Mouse (Mus musculus): ENCODE data around the gene Rnf185.

The Rnf185 gene

DNA sequence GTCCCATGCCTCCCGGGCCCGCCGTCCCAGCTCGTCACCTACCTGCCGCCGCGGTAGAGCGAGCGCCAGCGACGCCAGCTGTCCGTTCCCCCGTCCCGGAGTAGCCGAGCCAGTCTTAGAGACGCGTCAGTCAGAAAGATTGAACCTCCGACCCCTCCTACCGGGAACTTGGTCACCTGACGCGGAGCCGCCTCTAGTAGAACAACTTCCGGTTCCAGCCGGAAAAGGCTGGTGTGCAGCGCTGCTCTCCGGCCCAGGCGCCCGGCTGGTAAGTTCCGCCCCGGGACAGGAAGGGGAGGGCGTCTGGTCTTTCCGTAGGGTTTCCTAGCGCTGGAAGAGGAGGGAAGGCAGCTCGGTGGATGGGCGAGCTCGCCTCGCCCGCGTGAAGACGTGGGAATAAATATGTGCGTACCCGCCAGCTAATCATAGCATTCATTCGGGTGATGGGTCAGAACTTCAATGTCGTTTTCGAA, at the start of gene Rnf185:
Gene Rnf185 (minus strand): TSS at position 197 of the 473 bp plus-strand sequence.
- peak; percentile 86 for DNase-seq (ENCODE audit: low spot score)

DNA sequence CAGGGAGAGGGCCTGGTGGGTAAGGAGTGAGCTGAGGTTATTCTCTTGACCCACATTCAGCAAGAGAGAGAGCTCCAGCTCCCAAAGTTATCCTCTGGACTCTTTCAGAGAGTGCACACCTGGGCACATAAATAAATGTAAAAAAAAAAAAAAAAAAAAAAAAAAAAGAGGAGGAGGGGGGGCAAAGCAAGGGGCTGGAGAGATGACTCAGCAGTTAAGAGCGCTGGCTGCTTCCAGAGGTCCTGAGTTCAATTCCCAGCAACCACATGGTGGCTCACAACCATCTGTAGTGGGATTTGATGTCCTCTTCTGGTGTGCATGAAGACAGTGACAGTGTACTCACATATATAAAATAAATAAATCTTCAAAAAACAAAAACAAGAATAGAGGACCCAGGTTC, 45.1 kb upstream of the Rnf185 start:
- no peak for DNase-seq (ENCODE audit: low spot score)

DNA sequence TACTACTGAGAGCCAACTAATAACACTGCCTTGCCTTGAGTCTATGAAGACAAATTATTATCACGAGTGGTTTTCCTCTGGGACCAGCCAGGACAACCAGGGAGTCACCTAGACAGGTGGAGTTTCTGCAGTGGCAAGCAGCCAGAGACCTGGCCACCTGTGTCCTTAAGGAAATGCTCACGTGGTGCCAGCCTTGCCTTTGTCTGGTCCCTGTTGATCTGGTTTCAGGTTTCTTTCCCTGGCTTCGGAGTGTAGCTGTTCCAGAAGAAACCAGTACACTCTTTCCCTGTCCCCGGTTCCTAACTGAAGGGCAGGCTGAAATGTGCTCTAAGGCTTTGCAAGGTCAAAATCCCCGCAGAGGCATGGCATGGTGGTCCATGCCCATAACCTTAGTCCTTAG, 44.6 kb upstream of the Rnf185 start:
- DNase-seq (ENCODE audit: low spot score), result no peak

DNA sequence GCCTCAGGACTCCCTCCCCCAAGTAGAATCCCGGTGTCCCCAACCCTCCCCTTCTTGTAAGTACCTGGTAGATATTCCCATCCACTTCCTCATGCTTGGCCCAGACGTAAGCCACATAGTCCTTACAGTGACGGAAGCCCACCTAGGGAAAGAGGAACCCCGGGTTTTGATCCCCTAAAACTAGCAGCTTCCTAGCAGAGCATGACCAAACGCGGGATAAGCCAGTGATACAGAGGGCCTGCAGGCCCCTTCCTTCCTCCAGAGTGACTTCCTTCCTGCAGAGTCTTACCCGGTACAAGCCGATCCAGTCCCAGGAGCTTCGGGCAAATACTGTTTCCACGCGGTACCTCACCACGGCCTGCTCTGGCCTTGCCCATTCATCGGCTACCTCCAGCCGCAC, 43.3 kb upstream of the Rnf185 start:
- no peak for DNase-seq (ENCODE audit: low spot score)

DNA sequence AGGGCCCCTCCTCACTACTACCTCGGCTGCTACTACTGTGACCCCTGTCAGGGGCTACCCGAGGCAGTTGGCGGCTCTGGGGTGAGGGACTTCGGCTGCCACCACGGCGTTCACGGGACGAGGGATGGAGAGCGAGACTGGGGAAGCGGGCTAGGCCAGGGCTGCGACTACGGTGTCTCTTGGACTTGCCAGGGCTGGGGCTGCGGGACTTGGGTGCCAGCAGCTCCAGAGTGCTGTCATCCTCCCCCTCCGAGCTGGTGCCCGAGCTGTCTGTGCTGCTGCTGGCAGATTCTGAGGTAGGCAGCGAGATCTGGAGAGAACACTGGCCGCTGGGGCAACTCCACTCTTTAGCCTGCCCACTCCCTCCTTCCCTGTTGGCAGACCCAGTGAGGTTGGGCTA, 42.7 kb upstream of the Rnf185 start:
- DNase-seq (ENCODE audit: low spot score), result no peak

DNA sequence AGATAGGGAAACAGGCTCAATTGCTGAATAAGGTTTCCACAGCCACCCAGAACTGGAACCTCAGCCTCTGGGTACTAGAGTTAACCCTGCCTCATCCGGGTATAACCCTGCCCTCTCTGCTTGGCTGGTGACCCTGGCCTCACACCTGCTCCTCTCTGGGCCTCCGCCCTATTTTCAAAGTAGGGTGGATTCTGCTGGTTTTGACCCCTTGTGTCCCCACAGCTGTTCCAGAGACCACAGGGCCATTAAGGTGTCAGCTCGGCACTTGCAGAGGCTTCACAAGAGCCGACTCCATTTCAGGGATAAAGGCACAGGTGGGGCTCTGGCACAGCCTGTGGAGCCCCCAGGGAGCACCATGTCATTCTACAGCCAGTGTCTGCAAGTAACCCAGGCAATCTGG, 40.6 kb upstream of the Rnf185 start:
- DNase-seq (ENCODE audit: low spot score), result no peak

DNA sequence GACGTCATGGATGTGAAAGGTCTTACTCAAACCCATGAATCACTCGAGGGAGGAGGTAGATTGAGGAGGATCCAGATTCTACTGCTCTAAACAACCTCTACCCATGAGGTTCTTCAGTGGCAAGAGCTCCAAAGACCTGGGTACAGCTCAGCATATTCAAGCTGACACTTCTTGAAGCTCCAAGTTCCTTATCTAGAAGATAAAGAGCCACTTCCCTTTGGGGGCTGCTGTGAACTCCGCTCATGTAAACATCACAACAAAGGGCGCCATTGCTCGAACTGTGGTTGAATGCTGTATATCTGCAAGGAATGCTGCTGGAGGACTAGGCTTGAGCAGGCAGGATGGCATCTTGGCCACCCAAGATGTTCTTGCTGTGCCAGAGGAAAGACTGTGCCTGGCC, 36.9 kb upstream of the Rnf185 start:
- no peak for DNase-seq (ENCODE audit: low spot score)

DNA sequence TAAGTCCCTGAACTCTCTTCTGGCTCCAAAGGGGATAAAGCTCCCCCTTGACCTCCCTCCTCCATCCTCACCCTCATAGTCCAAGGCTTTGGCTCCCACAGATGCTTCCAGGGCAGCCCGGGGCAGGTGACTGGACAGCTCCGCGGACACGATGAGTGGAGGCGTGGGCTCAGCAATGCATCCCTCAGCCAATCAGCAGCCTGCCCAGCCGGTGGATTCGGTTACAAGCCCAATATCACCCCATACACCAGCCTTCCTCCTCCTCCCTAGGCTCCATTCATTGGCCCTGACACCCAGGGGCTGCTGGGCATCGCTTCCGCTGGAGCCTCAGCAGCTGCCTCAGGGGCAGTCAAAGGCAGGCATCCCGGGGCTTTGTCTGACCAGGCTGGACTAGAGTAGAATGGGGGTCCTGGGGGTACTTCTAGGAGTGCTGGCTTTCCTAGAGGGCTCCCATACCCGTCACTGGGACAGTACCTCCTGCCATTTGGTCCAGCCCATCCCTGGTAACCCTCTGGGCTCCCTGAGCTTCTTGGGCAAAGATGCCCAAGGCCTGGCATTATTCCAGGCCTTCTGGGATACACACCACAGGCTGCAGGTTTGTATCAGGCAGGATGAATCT, 35.9 kb upstream of the Rnf185 start, which contains the start of gene Pla2g3:
Gene Pla2g3 (plus strand): TSS at position 333 of the 619 bp plus-strand sequence.
- DNase-seq (ENCODE audit: low spot score), result no peak

DNA sequence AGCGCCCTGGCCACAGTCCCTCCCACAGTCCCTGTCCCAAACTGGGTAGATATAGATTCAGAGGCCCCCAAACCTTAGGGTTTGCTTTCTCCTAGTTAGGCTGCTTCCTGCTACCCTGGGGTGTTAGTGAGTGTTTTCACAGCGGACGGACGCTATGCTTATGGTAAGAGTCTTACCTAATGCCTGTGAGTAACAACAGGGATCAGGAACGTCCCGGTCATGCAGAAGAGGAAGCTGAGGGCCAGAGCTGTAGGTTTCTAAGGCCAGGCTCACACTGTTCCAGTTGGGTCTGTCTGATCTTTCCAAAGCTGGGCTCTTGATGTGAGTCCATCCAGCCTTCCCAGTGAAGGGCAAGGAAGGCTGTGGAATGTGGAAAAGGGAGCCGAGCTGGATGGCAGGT, 34.2 kb upstream of the Rnf185 start:
- no peak for DNase-seq (ENCODE audit: low spot score)

DNA sequence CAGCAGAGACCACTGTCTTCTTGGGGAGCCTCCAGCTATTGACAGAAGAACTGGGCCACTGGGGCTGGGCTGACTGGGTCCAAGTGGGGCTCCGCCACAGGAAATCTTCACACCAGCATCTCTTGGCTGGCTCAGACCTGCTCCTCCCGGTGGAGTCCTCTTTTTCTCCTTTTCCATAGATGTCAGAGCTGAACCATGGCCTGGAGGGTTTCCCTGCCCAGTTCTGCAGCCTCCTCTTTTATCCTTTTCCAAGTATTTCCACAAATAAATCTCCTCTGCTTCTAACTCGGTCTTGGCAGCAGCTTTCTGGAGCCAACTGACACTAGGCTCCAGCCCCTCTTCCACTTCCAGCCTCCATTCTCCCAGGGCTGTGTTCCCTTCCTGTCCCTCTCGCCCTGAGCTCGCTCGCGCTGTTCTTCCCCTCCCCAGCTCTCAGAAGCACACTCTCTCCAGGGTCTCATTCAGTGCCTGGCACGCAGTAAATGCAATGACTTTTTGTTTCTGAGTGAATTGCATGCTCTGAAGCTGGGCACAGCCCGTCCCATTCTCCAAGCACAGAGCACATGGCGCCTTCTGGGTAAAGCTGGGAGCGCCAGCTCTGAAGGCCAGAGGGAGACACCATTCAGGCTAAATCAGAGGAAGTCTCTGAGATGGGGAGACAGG, 31.9 kb upstream of the Rnf185 start:
- no peak for DNase-seq (ENCODE audit: low spot score)

DNA sequence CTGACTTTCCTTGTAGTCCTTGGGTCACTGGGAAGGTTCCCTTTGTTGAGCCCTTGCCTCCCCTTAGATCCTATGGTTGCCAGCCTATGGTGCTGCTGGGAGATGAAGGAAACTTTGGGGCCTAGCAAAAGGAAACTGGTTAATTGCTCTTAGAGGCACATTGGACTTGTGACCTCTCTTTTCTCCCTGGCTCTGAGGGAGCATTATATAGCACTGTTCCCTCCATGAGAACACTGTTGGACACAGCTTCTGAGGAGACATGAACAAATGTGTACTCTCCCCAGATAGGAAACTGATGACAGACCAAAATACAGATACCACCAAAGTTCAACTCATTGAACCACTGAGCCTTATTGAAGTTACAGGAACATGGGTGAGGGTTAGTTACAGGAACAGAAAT, 23.3 kb upstream of the Rnf185 start:
- DNase-seq (ENCODE audit: low spot score), result no peak

DNA sequence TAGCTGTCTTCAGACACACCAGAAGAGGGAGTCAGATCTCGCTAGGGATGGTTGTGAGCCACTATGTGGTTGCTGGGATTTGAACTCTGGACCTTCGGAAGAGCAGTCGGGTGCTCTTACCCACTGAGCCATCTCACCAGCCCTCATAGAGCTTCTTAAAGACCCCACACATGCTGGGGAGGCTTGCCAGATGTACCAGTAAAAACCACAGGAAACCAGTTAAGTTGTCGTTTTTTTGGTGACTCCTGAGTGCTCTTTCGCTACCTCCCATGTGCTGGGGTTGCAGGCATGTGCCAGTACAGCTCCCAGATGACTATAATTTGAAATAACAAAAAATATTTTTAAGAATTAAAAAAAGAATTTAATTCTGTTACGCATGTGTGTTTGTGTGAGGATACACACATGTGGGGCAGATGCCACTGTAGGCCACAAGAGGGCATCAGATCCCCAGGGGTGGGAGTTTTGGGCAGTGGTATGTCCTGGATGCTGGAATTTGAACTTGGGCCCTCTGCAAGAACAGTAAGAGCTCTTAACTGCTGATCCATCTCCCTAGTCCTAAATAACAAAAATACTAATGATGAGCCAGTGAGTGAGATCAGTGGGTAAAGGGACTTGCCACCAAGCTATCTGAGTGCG, 22.4 kb upstream of the Rnf185 start:
- no peak for DNase-seq (ENCODE audit: low spot score)

DNA sequence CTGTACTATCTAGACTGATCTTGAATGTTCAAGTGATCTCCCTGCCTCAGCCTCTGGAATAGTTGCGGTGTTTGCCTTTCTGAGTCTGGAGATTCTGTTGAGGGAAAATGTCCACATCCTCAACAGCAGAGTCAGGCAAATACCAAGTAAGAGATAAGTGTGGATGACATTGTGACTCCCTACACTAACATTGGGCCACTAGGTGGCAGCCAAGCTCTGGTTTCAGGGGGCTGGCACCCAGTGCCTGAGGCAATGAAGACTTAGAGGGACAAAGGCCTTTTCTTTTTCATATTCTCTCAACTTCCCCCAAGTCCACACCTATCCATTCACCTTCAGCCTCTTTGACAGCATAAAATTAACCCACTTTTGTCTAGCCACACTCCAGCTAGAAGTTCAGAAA, 20.3 kb upstream of the Rnf185 start:
- peak; percentile 46 for DNase-seq (ENCODE audit: low spot score)

DNA sequence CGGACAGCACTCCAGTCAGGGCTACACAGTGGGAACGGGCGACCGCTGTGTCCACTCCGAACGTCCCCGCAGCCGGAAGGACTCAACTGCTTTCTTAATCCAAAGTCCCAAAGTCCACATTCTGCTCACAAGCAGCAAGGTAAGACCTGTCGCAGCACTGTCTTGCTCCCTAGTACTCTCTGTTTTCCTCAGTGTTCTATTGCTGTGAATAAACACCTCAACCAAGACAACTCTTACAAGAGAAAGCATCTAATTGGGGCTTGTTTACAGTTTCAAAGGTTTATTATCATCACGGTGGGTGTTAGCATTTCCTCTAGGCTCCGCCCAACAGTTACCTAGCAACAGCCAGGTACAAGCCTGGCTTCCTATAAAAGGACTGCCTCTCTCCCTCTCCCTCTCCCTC, 19.3 kb upstream of the Rnf185 start:
- DNase-seq (ENCODE audit: low spot score), result no peak

DNA sequence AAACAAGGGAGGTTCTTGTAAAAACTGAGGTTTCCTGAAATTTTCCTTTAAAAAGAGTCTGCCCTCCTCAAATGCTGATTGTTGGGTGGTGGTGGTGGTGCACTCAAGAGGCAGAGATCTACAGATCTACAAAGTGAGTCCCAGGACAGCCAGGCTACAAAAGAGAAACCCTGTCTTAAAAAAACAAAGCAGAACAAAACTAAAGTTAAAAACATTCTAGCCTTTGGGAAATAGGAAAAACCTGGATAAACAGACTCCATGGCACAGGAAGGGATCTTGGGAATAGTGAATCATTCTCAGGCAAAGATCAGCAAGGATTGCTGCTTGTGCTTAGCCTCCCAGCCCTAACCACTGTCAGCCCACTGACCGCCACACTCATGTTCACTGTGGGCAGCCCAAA, 10.7 kb upstream of the Rnf185 start:
- DNase-seq (ENCODE audit: low spot score), result no peak

DNA sequence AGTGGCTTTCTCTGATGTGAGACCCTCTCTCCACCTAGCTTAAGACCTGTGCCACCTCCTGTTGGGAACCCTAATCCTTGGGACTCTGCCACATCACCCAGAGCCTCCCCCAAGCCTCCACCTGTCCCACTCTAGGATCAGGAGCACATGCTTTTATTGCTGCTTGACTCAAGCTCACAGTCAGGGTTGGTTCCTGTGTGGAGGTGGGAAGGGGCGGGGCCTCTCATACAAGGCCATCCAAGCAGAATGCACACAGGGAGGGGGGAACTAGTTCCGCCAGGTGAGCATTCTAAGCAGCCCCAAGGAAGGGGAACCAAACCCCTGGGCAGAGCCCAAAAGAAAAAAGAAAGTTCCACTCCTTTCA, 6.9 kb upstream of the Rnf185 start:
- no peak for DNase-seq (ENCODE audit: low spot score)

DNA sequence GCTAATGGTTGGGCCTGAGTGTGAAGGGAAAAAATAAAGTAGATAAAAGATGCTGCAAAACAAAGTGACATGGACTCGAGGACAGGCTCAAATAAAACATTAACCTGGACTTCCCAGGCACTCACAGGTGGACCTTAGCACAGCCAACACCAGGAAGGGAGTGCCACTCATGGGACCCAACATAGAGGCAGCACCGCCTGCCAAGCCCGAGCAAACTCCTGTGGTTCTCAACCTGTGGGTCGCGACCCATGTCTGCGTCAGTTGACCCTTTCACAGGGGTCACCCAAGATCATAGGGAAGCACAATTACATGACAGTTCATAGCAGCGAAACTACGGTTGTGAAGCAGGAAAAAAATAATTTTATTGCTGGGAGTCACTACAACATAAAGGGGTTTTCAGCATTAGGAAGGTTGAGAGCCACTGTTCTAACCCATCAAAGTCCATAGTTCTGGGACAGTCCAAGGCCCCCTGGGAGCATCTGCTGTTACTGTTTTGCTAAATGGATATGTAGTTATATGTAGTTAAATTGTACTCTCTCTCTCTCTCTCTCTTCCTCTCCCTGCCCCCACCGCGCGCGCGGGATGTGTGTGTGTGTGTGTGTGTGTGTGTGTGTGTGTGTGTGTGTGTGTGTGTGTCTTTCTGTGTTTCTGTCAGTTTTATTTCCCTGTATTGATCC, 6.4 kb upstream of the Rnf185 start:
- no peak for DNase-seq (ENCODE audit: low spot score)

DNA sequence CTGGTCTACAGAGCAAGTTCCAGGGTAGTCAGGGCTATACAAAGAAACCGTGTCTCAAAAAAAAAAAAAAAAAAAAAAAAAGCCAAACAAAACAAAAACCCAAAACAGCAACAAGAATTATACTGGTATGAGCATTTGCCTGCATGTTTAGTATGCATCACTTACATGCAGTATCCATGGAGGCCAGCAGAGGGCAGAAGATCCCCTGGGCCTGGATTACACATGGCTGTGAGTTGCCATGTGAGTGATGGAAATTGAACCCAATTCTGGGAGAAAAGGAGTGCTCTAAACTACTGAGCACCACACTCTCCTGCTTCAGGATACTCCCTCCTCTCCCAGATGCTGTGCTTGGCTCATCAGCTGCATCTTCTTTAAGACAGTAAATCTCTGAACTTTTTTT, 4.2 kb upstream of the Rnf185 start:
- DNase-seq (ENCODE audit: low spot score), result peak; percentile 13

DNA sequence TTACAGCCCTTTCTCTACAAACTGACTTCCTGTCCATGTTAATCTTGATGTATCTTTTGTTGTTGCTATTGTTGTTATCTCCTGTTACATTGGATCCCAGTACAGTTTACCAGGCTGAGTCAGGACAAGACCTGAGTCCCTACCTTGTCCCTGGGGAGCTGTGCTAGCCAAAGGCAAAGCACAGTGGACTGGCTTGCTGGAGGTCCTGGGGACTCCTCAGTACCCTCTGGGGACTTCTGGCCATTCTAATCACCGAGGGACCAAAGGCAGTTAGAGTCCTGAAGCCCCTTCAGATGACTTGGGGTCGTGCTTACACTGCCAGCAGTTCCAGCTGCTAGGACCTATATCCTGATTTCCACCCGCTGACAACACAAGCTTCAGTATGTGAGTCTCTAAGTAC, 2.3 kb upstream of the Rnf185 start:
- no peak for DNase-seq (ENCODE audit: low spot score)

DNA sequence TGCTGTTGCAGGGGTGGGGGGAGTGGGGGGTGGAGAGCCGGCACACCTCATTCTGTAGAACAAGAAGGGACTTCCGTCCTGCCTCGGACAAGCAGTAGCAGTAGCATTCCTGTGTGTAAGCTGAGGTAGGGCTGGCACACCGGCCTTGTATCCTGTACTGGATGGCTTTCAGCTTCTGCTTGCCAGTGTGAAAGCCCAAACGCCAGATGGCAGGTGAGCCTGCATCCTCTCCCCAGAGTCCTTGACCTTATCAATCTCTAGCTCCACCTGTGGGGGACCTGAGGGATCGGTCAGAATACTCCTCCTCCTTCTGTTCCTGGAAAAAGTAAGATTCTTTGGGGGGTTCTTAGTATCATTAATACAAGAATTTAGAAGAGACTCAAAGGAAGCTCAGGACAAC, 1.3 kb upstream of the Rnf185 start:
- DNase-seq (ENCODE audit: low spot score), result no peak

DNA sequence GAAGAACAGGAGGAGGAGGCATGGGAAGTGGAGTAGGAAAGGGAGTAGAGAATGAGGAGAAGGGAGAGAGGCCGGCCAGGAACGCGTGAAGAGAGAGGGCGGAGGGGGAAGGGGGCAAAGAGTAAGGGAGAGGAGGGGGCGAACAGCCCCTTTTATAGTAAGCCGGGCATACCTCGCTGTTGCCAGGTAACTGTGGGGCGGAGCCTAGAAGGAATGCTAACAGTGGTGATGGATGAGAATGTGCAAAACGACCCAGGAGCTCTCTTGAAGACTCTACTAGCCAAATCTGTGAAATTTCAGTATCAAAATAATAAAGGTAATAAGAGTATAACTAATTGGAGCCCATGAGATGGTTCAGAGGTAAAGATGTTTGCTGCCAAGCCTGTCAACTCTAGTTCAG, 606 bp upstream of the Rnf185 start:
- no peak for DNase-seq (ENCODE audit: low spot score)

DNA sequence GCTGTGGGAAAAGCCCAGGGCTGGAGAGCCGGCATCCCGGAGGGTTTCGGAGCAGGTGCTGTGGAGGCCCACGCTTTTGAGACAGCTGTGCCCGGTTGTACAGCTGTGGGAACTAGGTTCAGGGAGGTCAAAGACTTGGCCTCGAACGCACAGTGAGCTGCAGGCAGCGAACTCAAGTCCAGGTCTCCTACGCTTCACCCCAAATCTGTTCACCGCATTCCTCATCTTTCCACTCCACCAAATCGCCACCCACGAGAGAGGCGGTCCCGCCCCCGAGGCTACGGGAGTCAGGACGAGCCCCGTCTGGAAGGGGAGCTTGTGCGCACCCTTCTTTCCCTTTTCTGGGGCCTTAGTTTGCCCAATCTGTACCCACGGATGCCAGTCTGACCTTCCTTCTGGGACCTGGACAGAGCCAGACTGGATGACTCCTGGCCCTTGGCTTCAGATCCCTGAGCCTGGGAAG, 431 bp downstream of the Rnf185 start:
- no peak for DNase-seq (ENCODE audit: low spot score)

DNA sequence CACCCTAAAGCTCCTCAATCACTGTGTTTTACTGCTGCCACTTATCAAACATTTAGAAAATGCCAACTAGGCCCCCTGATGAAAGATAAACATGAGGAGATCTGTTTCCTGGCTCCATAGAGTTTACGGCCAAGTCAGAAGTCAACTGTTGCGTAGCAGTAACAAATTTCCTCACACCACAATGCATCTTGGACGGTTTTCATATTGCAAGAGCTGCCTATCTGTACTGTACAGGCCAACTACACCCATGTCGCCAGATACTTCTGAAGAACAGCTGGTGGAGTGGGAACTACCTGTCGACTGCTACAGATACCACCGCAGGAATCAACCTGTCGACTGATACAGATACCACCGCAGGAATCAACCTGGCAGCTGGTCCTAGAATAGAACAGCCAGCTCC, 7.3 kb downstream of the Rnf185 start:
- DNase-seq (ENCODE audit: low spot score), result no peak
